Mouse (Mus musculus) C2C12 (cell line): Measurements from ENCODE around the gene Ndufs1. TPM values are rescaled to one million over a fixed set of nuclear protein-coding genes. Genes with fewer than 3 reads are reported as not detected.

Source experiments
- H3K27me3 ChIP-seq: one replicate; pipeline ENCODE4 v1.6.1; 2011; ENCODE audit not compliant: control insufficient read depth, insufficient read depth, insufficient read length
- H3K36me3 ChIP-seq: one replicate; pipeline ENCODE4 v1.6.1; 2011; ENCODE audit not compliant: control insufficient read depth, insufficient read depth
- H3K4me3 ChIP-seq: one replicate; pipeline ENCODE4 v1.5.1; 2011; ENCODE audit warnings: mild to moderate bottlenecking, control low read depth; ENCODE audit not compliant: poor library complexity, insufficient read depth, severe bottlenecking
- H3K79me2 ChIP-seq: one replicate; pipeline ENCODE4 v1.6.1; 2011; ENCODE audit not compliant: control insufficient read depth, insufficient read depth
- H3K79me3 ChIP-seq: one replicate; pipeline ENCODE4 v1.6.1; 2011; ENCODE audit warnings: low read depth, control low read depth
- H3ac ChIP-seq: one replicate; pipeline ENCODE3; 2011; ENCODE audit warnings: low read depth; ENCODE audit not compliant: control insufficient read depth, insufficient read length
- CEBPB ChIP-seq: IDR thresholded peaks from one replicate; pipeline ENCODE4 v1.6.1; 2011; ENCODE audit warnings: low read depth, mild to moderate bottlenecking, control low read depth, moderate library complexity
- CTCF ChIP-seq: IDR thresholded peaks from one replicate; pipeline ENCODE4 v1.5.1; 2011; ENCODE audit not compliant: control insufficient read depth, insufficient read depth, insufficient read length
- FOSL1 ChIP-seq: IDR thresholded peaks from one replicate; pipeline ENCODE4 v1.8.0; 2011; ENCODE audit warnings: mild to moderate bottlenecking, low read length; ENCODE audit not compliant: poor library complexity, insufficient read depth, severe bottlenecking
- MAX ChIP-seq: IDR thresholded peaks from one replicate; pipeline ENCODE4 v1.6.1; 2011; ENCODE audit warnings: mild to moderate bottlenecking, control low read depth
- MYOD1 ChIP-seq: IDR thresholded peaks from one replicate; pipeline ENCODE4 v1.6.1; 2011; ENCODE audit warnings: low read depth; ENCODE audit not compliant: control insufficient read depth, insufficient read length
- MYOG ChIP-seq: IDR thresholded peaks from one replicate; pipeline ENCODE4 v1.6.1; 2011; ENCODE audit not compliant: control insufficient read depth, insufficient read length; ENCODE audit errors: extremely low read depth
- USF1 ChIP-seq: IDR thresholded peaks from one replicate; pipeline ENCODE4 v1.6.1; 2011; ENCODE audit warnings: low read depth, mild to moderate bottlenecking, control low read depth, moderate library complexity
- polyA plus RNA-seq: library from polyadenylated mRNA; unstranded; fragments of >200 nt; fragmentation: generic; extraction: Trizol; gene quantifications from one replicate; pipeline ENCODE4 v1.2.1, GENCODE M21; 2012; ENCODE audit warnings: missing spikeins

Gene Ndufs1
- polyA plus RNA-seq, 1 experiment: 44.8 TPM

GRCm38 (mm10) chr1:63113274-63114135, 63.1 kb downstream of the Ndufs1 start:
- TF ChIP-seq CEBPB (no peak), MAX (no peak), FOSL1 (no peak), MYOD1 (no peak), USF1 (no peak), MYOG (no peak), CTCF (no peak)
- Histone ChIP-seq H3ac (peak overlapping the region; percentile 95), H3K27me3 (no peaks in the 10 kb centered on the region), H3K36me3 (peaks cover 10% of the 10 kb centered on the region), H3K4me3 (peak overlapping the region; percentile 52), H3K79me3 (peaks cover 74% of the 10 kb centered on the region), H3K79me2 (peaks cover 92% of the 10 kb centered on the region)

GRCm38 (mm10) chr1:63112865-63113261, 63.8 kb downstream of the Ndufs1 start:
- peak overlapping the region; percentile 28 for H3ac ChIP-seq
- no peaks in the 10 kb centered on the region for H3K27me3 ChIP-seq
- peaks cover 75% of the 10 kb centered on the region for H3K79me3 ChIP-seq
- TF ChIP-seq FOSL1: no peak
- TF ChIP-seq MAX: no peak
- no peak for TF ChIP-seq CTCF
- no peak for TF ChIP-seq USF1
- no peak for TF ChIP-seq CEBPB
- no peak for TF ChIP-seq MYOG
- TF ChIP-seq MYOD1: no peak
- H3K79me2 ChIP-seq: peaks cover 92% of the 10 kb centered on the region
- H3K4me3 ChIP-seq: peak overlapping the region; percentile 52
- peaks cover 4% of the 10 kb centered on the region for H3K36me3 ChIP-seq

GRCm38 (mm10) chr1:63112151-63112864, 64.3 kb downstream of the Ndufs1 start:
- H3K79me3 ChIP-seq: peaks cover 77% of the 10 kb centered on the region
- peak overlapping the region; percentile 28 for H3ac ChIP-seq
- TF ChIP-seq USF1: no peak
- H3K4me3 ChIP-seq: peak overlapping the region; percentile 52
- H3K27me3 ChIP-seq: no peaks in the 10 kb centered on the region
- H3K36me3 ChIP-seq: peaks cover 3% of the 10 kb centered on the region
- peaks cover 92% of the 10 kb centered on the region for H3K79me2 ChIP-seq

- H3K79me2 ChIP-seq: peaks cover 90% of the 10 kb centered on the region
These were observed 65.9 kb downstream of the Ndufs1 start for GRCm38 (mm10) chr1:63110536-63111285.

GRCm38 (mm10) chr1:63107614-63108327, 68.9 kb downstream of the Ndufs1 start:
- no peaks in the 10 kb centered on the region for H3K27me3 ChIP-seq
- TF ChIP-seq USF1 (no peak), MYOG (no peak), MAX (no peak), MYOD1 (no peak), CTCF (no peak), FOSL1 (no peak)
- H3K79me2 ChIP-seq: peaks cover 83% of the 10 kb centered on the region
- no peak overlapping the region for H3K4me3 ChIP-seq
- H3K36me3 ChIP-seq: peaks cover 24% of the 10 kb centered on the region
- H3ac ChIP-seq: no peak overlapping the region
- peaks cover 72% of the 10 kb centered on the region for H3K79me3 ChIP-seq

More at GRCm38 (mm10) chr1:63110536-63111285, 65.9 kb downstream of the Ndufs1 start:
- Histone ChIP-seq H3K79me3 (peaks cover 75% of the 10 kb centered on the region), H3ac (no peak overlapping the region), H3K4me3 (no peak overlapping the region), H3K36me3 (peaks cover 9% of the 10 kb centered on the region), H3K27me3 (no peaks in the 10 kb centered on the region)
- TF ChIP-seq MYOG (no peak), MAX (no peak)
